Mouse (Mus musculus) lung, adult 10 weeks (tissue): Measurements from ENCODE around the gene 5730409E04Rik. TPM values are rescaled to one million over a fixed set of nuclear protein-coding genes. Genes with fewer than 3 reads are reported as not detected.

Experiments used
- polyA plus RNA-seq: library from polyadenylated mRNA; stranded (reverse); fragments of 350-450 nt; fragmentation: Illumina TruSeq; extraction: RNeasy Lipid Tissue Mini Kit (QIAGEN cat#74804); gene quantifications from one replicate; pipeline ENCODE4 v1.2.3, GENCODE M21; 2014; ENCODE audit warnings: low read depth, low replicate concordance; ENCODE audit not compliant: insufficient read depth

Gene 5730409E04Rik
- polyA plus RNA-seq, result 11.2 TPM

GRCm38 (mm10) chr4:126609606-126610181 lies at the start of gene 5730409E04Rik:
Gene 5730409E04Rik (plus strand): TSS chr4:126609818.

Other genes starting within 250 kb of the 5730409E04Rik start
- 1.4 TPM for gene Ago3, start 180.3 kb upstream of the 5730409E04Rik start, polyA plus RNA-seq
- 12.0 TPM for gene Ago1, start 141.2 kb upstream of the 5730409E04Rik start, polyA plus RNA-seq
- 3.3 TPM for gene Ago4, start 76.3 kb upstream of the 5730409E04Rik start, polyA plus RNA-seq
- gene Clspn, start 52.9 kb upstream of the 5730409E04Rik start, polyA plus RNA-seq, result 0.30 TPM
- 133 TPM for gene Psmb2, start 67.8 kb downstream of the 5730409E04Rik start, polyA plus RNA-seq
- not detected for gene Tfap2e, start 126.4 kb downstream of the 5730409E04Rik start, polyA plus RNA-seq
- gene Ncdn, start 143.6 kb downstream of the 5730409E04Rik start, polyA plus RNA-seq, result 8.6 TPM
- 12.1 TPM for gene AU040320, start 143.7 kb downstream of the 5730409E04Rik start, polyA plus RNA-seq